Mouse (Mus musculus) heart, postnatal 0 days (tissue): ENCODE data around the gene Rsph3b.
"Not testable (repeated sequence)": the region's sequence is repeated elsewhere in the genome, so short reads cannot be mapped to it uniquely, and the experiment has no call there.

Experiments used
- CTCF ChIP-seq: IDR thresholded peaks from 2 replicates; pipeline ENCODE4 v1.5.1; 2016; ENCODE audit warnings: antibody characterized with exemption, control low read depth, low read depth
- EP300 ChIP-seq: IDR thresholded peaks from 2 replicates; pipeline ENCODE4 v1.6.1; 2016; ENCODE audit warnings: antibody characterized with exemption, low read depth

DNA sequence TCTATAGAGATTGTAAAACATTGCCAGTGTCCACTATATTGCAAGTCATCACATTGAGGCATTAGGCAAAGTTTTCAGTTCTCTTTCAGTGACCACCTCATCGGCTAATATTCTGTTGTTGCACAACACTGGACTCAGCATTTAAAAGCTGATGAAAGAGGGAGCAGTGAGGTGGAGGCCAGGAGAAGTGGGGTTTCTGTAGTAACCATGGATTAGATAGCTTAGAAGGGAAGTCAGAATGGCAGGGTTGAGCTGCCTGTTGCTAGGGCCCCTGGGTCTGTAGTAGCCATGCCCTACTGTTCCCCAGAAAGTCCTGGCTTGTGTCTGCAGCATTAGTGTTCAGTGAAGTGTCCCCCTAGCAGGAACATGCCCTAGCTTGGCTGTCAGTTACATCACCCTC lies 37.6 kb upstream of the Rsph3b start:
- not testable (repeated sequence) for TF ChIP-seq CTCF, EP300
